Mouse (Mus musculus): Measurements from ENCODE around the gene Kif16b. TPM values are rescaled to one million over a fixed set of nuclear protein-coding genes. Genes with fewer than 3 reads are reported as not detected.

The Kif16b gene
- total and polyA plus RNA-seq, 3 experiments = 7.8 to 9.5 (median 8.0) TPM

DNA sequence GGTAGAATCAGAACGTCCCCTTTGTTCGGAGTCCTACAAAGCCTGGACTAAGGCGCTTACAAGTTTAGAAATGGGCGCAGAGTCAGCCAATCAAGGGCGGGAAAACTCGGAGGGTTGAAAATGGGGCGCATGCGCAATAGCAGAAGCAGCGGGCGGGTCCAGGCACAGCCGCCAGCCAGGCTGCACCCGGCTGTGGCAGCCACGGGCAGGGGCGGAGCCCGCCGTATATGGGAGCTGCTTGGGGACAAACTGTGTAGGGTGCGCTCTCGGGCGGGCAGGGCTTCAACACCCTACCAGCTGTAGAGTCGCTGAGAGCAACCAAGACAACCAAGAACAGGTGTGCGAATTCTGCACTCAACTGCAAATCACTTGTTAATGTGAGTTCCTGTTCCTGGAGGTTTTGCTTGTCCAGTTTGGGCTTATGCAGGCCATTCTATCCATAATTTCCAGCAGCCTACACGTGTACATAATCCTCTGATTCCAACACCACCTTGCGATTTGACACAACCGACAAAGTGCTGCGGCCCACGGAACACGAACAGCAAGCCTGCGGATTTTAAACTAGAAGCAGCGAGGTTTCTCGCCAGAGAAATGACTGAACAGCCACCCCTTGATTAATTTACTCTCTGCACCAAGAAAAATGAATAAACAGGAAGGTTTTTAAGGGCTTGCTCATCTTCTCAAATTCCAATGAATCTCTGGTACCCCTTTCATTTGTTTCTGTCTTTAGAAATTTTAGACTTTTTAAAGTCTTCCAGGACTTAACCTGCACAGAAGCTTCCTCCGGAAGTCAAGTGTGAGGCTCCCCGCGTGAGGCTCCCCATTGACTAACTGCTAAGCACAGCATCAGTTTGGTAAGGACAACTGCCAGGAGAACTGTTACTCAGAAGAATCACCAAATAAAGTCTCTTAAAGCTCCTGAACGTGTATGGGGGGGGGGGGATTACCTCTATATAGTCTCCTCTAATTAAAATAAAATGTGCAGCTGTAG, 1.9 kb upstream of the Kif16b start (continued):
- TF ChIP-seq RCOR1 (conservative IDR thresholded peaks at IDR 0.05; ENCODE audit: low read depth, low read length) = no peak
- TF ChIP-seq JUND (conservative IDR thresholded peaks at IDR 0.05; ENCODE audit: low read depth, low read length) = no peak
- peak; percentile 76 for TF ChIP-seq ELF1 (IDR thresholded peaks at IDR 0.05; ENCODE audit: low read depth, low read length)
- TF ChIP-seq UBTF (IDR thresholded peaks at IDR 0.05; ENCODE audit: low read depth, low read length) = no peak
- TF ChIP-seq EP300 (IDR thresholded peaks at IDR 0.05; ENCODE audit: low read length) = no peak
- no peak for TF ChIP-seq ZKSCAN1 (IDR thresholded peaks at IDR 0.05; ENCODE audit: borderline replicate concordance, low read depth, low read length)
- no peak for TF ChIP-seq SMC3 (IDR thresholded peaks at IDR 0.05; ENCODE audit: low read depth, low read length)
- TF ChIP-seq MAX (IDR thresholded peaks at IDR 0.05; ENCODE audit: low read length) = peak; percentile 74
- no peak for TF ChIP-seq CHD1 (IDR thresholded peaks at IDR 0.05; ENCODE audit: low read depth, low read length)
- peak; percentile 79 for TF ChIP-seq HCFC1 (IDR thresholded peaks at IDR 0.05; ENCODE audit: low read depth, low read length)
- TF ChIP-seq NELFE (IDR thresholded peaks at IDR 0.05; ENCODE audit: low read depth, low read length) = peak; percentile 21; the same call in 1 of the 2 replicates
- no peak for TF ChIP-seq ZMIZ1 (IDR thresholded peaks at IDR 0.05; ENCODE audit: low read depth, low read length)
- no peak for TF ChIP-seq ZC3H11A (IDR thresholded peaks at IDR 0.05; ENCODE audit: low read depth, low read length)
- TF ChIP-seq MAFK (IDR thresholded peaks at IDR 0.05; ENCODE audit: insufficient replicate concordance, low read length) = no peak
- TF ChIP-seq TCF12 (IDR thresholded peaks at IDR 0.05; ENCODE audit: low read depth, low read length) = peak; percentile 71
- peak; percentile 48; the same call in 1 of the 2 replicates for TF ChIP-seq IRF4 (IDR thresholded peaks at IDR 0.05; ENCODE audit: low read depth, low read length)
- peak; percentile 62; the same call in 1 of the 2 replicates for TF ChIP-seq POLR2A (IDR thresholded peaks at IDR 0.05; ENCODE audit: low read depth, low read length)

DNA sequence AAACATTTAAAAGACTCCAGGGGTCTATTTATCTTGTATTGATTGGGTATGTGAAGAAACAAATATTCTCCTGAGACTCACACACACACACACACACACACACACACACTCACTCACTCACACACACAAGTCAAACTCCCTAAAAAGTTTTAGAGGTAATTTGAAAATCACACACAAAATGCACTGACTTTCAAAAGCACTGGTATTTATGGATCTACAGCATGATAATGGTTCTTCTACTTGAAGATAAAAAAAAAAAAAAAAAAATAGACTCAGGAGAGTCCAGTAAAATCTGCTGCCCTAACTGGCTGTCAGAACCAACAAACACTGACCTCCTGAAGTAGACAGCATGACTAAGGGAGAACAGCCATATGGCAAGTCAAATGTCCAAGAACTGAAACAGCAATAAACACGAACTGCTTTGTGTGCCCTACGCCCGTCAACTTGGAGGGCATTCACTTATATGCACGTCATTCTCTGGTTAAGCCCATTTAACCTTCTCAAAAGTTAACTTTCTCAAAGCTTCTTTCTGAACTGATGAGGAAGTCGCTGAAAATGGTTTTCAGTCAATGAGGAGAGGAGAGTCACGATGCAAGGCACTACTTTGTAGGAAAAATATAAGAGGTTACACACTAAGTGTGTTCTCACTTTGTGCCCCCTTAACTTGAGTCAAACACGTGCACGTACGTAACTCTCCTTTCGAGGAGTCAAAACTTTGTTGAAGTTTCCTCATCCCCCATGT, 1.0 kb downstream of the Kif16b start:
- H3K4me1 ChIP-seq (ENCODE audit: control insufficient read depth in 1 of 2, insufficient read depth in 2 of 2) = peaks cover 0 to 19% of the 10 kb centered on the region in 2 experiments; a peak in 2 of 4 replicates
- no peaks in the 10 kb centered on the region for H3K9me3 ChIP-seq (replicated peaks; ENCODE audit: low read length)
- H3K4me3 ChIP-seq (replicated peaks in 1 of 3; ENCODE audit: low read depth in 2 of 3, low read length in 2 of 3, poor library complexity in 1 of 3) = peak overlapping the region; percentile 63 to 78 (median 76)
- H3K27me3 ChIP-seq (replicated peaks) = no peaks in the 10 kb centered on the region
- no peaks in the 10 kb centered on the region for H3K79me2 ChIP-seq (replicated peaks; ENCODE audit: control insufficient read depth, extremely low read depth, insufficient read depth, poor library complexity, severe bottlenecking)
- peak overlapping the region; percentile 29 for H3K4me2 ChIP-seq (ENCODE audit: insufficient read depth, low read depth, poor library complexity, severe bottlenecking)
- H3K36me3 ChIP-seq (replicated peaks in 1 of 2; ENCODE audit: control insufficient read depth in 1 of 2, insufficient read depth in 1 of 2, low read length in 1 of 2) = no peaks in the 10 kb centered on the region
- dilution Hi-C loops (cut with MboI; ENCODE audit: extremely low pct_ligation_motif_present, extremely low pct_unique_long_range_greater_than_20kb, low sequenced_read_pairs) (no loop called here), in situ Hi-C loops (cut with MboI; ENCODE audit: low pct_ligation_motif_present, low pct_unique_long_range_greater_than_20kb, low sequenced_read_pairs) (no loop called here)
- H3K9ac ChIP-seq (ENCODE audit: insufficient read depth, low read depth) = peak overlapping the region; percentile 71
- DNase-seq (ENCODE audit: extremely low read depth) = peak; percentile 12
- no peak overlapping the region for H3K27ac ChIP-seq (ENCODE audit: insufficient read depth, low read depth)
- TF ChIP-seq MAZ (IDR thresholded peaks at IDR 0.05; ENCODE audit: low read depth, low read length) = no peak
- no peak for TF ChIP-seq MEF2A (IDR thresholded peaks at IDR 0.05; ENCODE audit: borderline replicate concordance, low read depth, low read length)
- TF ChIP-seq CTCF (conservative IDR thresholded peaks at IDR 0.05 in 1 of 2, IDR thresholded peaks at IDR 0.05 in 1 of 2; ENCODE audit: low read depth in 2 of 2, low read length in 2 of 2) = no peak
- TF ChIP-seq IRF4 (IDR thresholded peaks at IDR 0.05; ENCODE audit: low read depth, low read length) = 0 out of 2 replicates have a peak, but pooled peaks have one; percentile 22
- no peak for TF ChIP-seq UBTF (IDR thresholded peaks at IDR 0.05; ENCODE audit: low read depth, low read length)
- no peak for TF ChIP-seq E2F4 (IDR thresholded peaks at IDR 0.05; ENCODE audit: insufficient replicate concordance, low read depth, low read length)
- TF ChIP-seq ETS1 (conservative IDR thresholded peaks at IDR 0.05; ENCODE audit: low read depth, low read length) = no peak
- TF ChIP-seq EP300 (IDR thresholded peaks at IDR 0.05; ENCODE audit: low read length) = no peak
- TF ChIP-seq RCOR1 (conservative IDR thresholded peaks at IDR 0.05; ENCODE audit: low read depth, low read length) = no peak
- TF ChIP-seq ZKSCAN1 (IDR thresholded peaks at IDR 0.05; ENCODE audit: borderline replicate concordance, low read depth, low read length) = no peak
- TF ChIP-seq JUN (IDR thresholded peaks at IDR 0.05; ENCODE audit: insufficient read depth, low read depth, low read length) = no peak
- no peak for TF ChIP-seq POLR2AphosphoS2 (IDR thresholded peaks at IDR 0.05; ENCODE audit: low read depth, low read length)
- TF ChIP-seq KAT2A (IDR thresholded peaks at IDR 0.05; ENCODE audit: insufficient replicate concordance, low read length) = no peak
- TF ChIP-seq JUND (conservative IDR thresholded peaks at IDR 0.05; ENCODE audit: low read depth, low read length) = no peak
- no peak for TF ChIP-seq MAFK (IDR thresholded peaks at IDR 0.05; ENCODE audit: insufficient replicate concordance, low read length)
- no peak for TF ChIP-seq PAX5 (IDR thresholded peaks at IDR 0.05; ENCODE audit: low read length)
- no peak for TF ChIP-seq SMC3 (IDR thresholded peaks at IDR 0.05; ENCODE audit: low read depth, low read length)
- TF ChIP-seq MAX (IDR thresholded peaks at IDR 0.05; ENCODE audit: low read length) = peak; percentile 86
- TF ChIP-seq ELF1 (IDR thresholded peaks at IDR 0.05; ENCODE audit: low read depth, low read length) = no peak
- no peak for TF ChIP-seq HCFC1 (IDR thresholded peaks at IDR 0.05; ENCODE audit: low read depth, low read length)
- TF ChIP-seq POLR2A (IDR thresholded peaks at IDR 0.05; ENCODE audit: low read depth, low read length) = no peak
- no peak; the same call in 1 of the 2 replicates for TF ChIP-seq MXI1 (IDR thresholded peaks at IDR 0.05; ENCODE audit: low read depth, low read length)
- no peak for TF ChIP-seq USF2 (conservative IDR thresholded peaks at IDR 0.05; ENCODE audit: low read depth, low read length)
- no peak for TF ChIP-seq GABPA (IDR thresholded peaks at IDR 0.05; ENCODE audit: insufficient replicate concordance, low read depth, low read length)
- no peak for TF ChIP-seq ZMIZ1 (IDR thresholded peaks at IDR 0.05; ENCODE audit: low read depth, low read length)
- TF ChIP-seq SIN3A (IDR thresholded peaks at IDR 0.05; ENCODE audit: low read length) = no peak; the same call in 1 of the 2 replicates

Data from CH12.LX (cell line).